Mouse (Mus musculus): ENCODE measurements at regions not wholly inside any gene's neighbourhood (a gene's known extent, or its start where the extent isn't known, plus 50 kb on each side); places are given as distances from the start of the nearest gene placed in this dataset.
"Not testable (repeated sequence)": the region's sequence is repeated elsewhere in the genome, so short reads cannot be mapped to it uniquely, and the experiment has no call there.

DNA sequence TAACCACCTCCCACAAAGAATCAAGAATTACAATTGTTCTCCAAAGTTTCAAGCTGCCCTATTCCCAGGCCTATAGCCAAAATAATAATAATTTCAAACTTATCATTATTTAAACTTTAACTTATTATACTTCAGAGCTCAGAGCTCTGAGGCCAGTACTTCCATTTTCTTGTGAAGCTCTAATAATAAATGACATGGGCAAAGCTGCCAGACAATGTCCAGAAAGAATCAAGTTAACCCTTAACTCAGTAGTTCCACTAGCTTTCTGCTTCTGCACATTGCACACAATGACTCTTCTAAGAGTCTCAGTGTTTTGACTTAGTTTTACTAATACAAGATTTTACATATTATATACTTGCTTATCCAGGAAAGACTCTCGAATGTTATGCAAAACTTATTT lies 291.0 kb downstream of the Rab38 start:
- not testable (repeated sequence) for TF ChIP-seq CTCF (IDR thresholded peaks at IDR 0.05; ENCODE audit: borderline replicate concordance, insufficient read depth, low read depth, low read length); POLR2A (IDR thresholded peaks at IDR 0.05; ENCODE audit: borderline replicate concordance, insufficient read depth, low read length)
